Mouse (Mus musculus) embryonic facial prominence, embryonic 11.5 days (tissue): ENCODE data around the gene Fgd2. TPM values are rescaled to one million over a fixed set of nuclear protein-coding genes. Genes with fewer than 3 reads are reported as not detected.

Experiments
- ATAC-seq: fragments of 200-750 bp; cut with Nextera tagmentation; replicated peaks from 2 replicates; pipeline ENCODE4 v1.8.0; 2017; ENCODE audit warnings: low read depth; ENCODE audit not compliant: insufficient number of reproducible peaks, low FRiP score, low TSS enrichment
- DNase-seq: peaks from one replicate; pipeline ENCODE4 v3.0.0-alpha.2; 2015; ENCODE audit warnings: low spot score
- H3K27ac ChIP-seq: fragments of 300-500 bp; sonication (generic); replicated peaks from 2 replicates; pipeline ENCODE4 v1.5.1; 2014; ENCODE audit warnings: mild to moderate bottlenecking, low read depth, low read length, control low read depth
- H3K27me3 ChIP-seq: fragments of 300-500 bp; sonication (generic); 2 replicates; pipeline ENCODE4 v1.6.1; 2014; ENCODE audit warnings: mild to moderate bottlenecking, low read length, moderate library complexity, mixed read lengths; ENCODE audit not compliant: control insufficient read depth, insufficient read depth
- H3K36me3 ChIP-seq: fragments of 300-500 bp; sonication (generic); replicated peaks from 2 replicates; pipeline ENCODE4 v1.6.1; 2014; ENCODE audit warnings: low read depth, mild to moderate bottlenecking, low read length, moderate library complexity, mixed read lengths; ENCODE audit not compliant: control insufficient read depth, insufficient read depth
- H3K4me1 ChIP-seq: fragments of 300-500 bp; sonication (generic); 2 replicates; pipeline ENCODE4 v1.6.1; 2014; ENCODE audit warnings: low read length, mixed read lengths; ENCODE audit not compliant: control insufficient read depth, insufficient read depth
- H3K4me2 ChIP-seq: fragments of 300-500 bp; sonication (generic); 2 replicates; pipeline ENCODE4 v1.6.1; 2014; ENCODE audit warnings: low read depth, mild to moderate bottlenecking, control low read depth, low read length, moderate library complexity
- H3K4me3 ChIP-seq: fragments of 300-500 bp; sonication (generic); 2 replicates; pipeline ENCODE4 v1.5.1; 2014; ENCODE audit warnings: low read depth, low read length, control low read depth
- H3K9ac ChIP-seq: fragments of 300-500 bp; sonication (generic); replicated peaks from 2 replicates; pipeline ENCODE4 v1.6.1; 2014; ENCODE audit warnings: mild to moderate bottlenecking, control low read depth, low read length
- H3K9me3 ChIP-seq: fragments of 300-500 bp; sonication (generic); replicated peaks from 2 replicates; pipeline ENCODE4 v1.6.1; 2016; ENCODE audit warnings: mild to moderate bottlenecking, low read length, inconsistent platforms, mixed read lengths; ENCODE audit not compliant: control insufficient read depth
- WGBS: fragments of 180-500 bp; shearing (Covaris S2); extraction: QIAGEN DNeasy Blood & Tissue Kit; methylation state at CpG from one replicate; pipeline ENCODE4 v1.1.7; 2014; 5-methylcytosine and 5-hydroxymethylcytosine counted together
- polyA plus RNA-seq: library from polyadenylated mRNA; unstranded; fragments of >200 nt; fragmentation: Nextera tagmentation; extraction: Ambion mirVana; gene quantifications from 2 replicates; pipeline ENCODE4 v1.2.1, GENCODE M21; 2014

The Fgd2 gene
- polyA plus RNA-seq, 1 experiment from 2014 or later, result 7.0 TPM

- Histone ChIP-seq H3K9me3 (no peaks in the 10 kb centered on the region), H3K4me3 (no peak overlapping the region), H3K9ac (no peak overlapping the region), H3K27me3 (no peaks in the 10 kb centered on the region), H3K27ac (no peak overlapping the region), H3K4me2 (no peak overlapping the region), H3K36me3 (no peaks in the 10 kb centered on the region), H3K4me1 (no peaks in the 10 kb centered on the region; the same call in 1 of the 2 replicates)
- 78% methylated on average over 3 of the region's 3 CpGs for WGBS
- ATAC-seq, result no peak
- no peak for DNase-seq
Observed at GRCm38 (mm10) chr17:29421319-29421718, 60.6 kb downstream of the Fgd2 start.

DNA sequence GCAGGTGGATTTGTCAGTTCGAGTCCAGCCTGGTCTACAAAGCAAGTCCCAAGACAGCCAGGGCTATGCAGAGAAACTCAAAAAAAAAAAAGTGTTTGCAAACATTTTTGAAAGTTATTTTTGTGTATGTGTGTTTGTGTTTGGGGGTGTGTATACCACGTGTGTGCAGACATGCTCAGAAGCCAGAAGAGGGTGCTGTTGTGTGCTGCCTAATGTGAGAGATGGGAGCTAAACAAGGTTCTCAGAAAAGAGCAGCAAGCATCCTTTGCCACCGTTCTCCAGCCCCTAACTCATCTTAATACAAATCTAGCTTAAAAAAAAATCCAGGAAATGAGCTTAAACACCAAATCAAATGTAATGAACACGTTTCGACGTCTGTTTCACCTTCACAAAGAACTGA is 61.6 kb downstream of the Fgd2 start:
- no peak for ATAC-seq

DNA sequence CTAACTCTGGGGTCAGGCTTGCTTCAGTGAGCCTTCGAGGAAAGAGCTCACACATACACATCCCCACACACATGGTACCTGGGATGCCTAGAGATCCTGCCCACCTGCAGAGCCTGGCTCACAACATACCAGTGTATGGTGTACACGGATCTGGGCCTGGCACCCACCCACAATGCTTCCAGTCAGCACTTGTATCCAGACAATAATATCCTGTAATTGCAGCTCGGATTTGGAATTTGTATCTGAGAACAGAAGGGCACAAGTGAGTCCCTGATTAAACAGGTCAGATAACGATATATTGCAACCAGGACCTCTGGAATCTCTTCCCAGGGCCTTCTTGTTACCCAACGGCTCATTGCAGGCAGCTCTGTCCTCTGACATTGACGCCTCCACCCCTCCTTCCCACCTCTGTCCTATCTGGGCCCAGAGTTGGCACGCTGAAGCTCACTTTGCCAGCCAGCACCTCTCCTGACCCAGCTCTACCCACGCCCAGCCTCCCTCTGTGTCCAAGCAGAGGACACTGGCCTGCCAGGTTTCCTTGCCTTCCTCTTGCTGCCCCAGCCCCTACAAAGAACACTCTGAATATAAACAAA is 62.3 kb downstream of the Fgd2 start:
- Histone ChIP-seq H3K4me2 (no peak overlapping the region), H3K4me3 (no peak overlapping the region), H3K9me3 (no peaks in the 10 kb centered on the region), H3K27ac (no peak overlapping the region), H3K36me3 (no peaks in the 10 kb centered on the region), H3K4me1 (no peaks in the 10 kb centered on the region), H3K27me3 (no peaks in the 10 kb centered on the region), H3K9ac (no peak overlapping the region)
- no peak for DNase-seq
- 79% methylated on average over 8 of the region's 8 CpGs for WGBS
- no peak for ATAC-seq

More for the DNA sequence above, 61.6 kb downstream of the Fgd2 start:
- WGBS, result 88% methylated on average over 6 of the region's 6 CpGs
- Histone ChIP-seq H3K9me3 (no peaks in the 10 kb centered on the region), H3K4me3 (no peak overlapping the region), H3K36me3 (no peaks in the 10 kb centered on the region), H3K9ac (no peak overlapping the region), H3K27ac (no peak overlapping the region), H3K27me3 (no peaks in the 10 kb centered on the region), H3K4me1 (no peaks in the 10 kb centered on the region), H3K4me2 (no peak overlapping the region)
- no peak for DNase-seq

GRCm38 (mm10) chr17:29423991-29424390 is 63.3 kb downstream of the Fgd2 start:
- H3K36me3 ChIP-seq, result no peaks in the 10 kb centered on the region
- ATAC-seq (no peak), DNase-seq (no peak)
- WGBS, result 90% methylated on average over 2 of the region's 2 CpGs
- H3K4me3 ChIP-seq, result no peak overlapping the region
- no peaks in the 10 kb centered on the region for H3K9me3 ChIP-seq
- no peaks in the 10 kb centered on the region for H3K27me3 ChIP-seq
- no peak overlapping the region for H3K27ac ChIP-seq
- H3K4me1 ChIP-seq, result no peaks in the 10 kb centered on the region
- H3K4me2 ChIP-seq, result no peak overlapping the region
- no peak overlapping the region for H3K9ac ChIP-seq

- H3K9me3 ChIP-seq, result no peaks in the 10 kb centered on the region
- no peak overlapping the region for H3K9ac ChIP-seq
- 63% methylated on average over 9 of the region's 9 CpGs for WGBS
- H3K27me3 ChIP-seq, result no peaks in the 10 kb centered on the region
- H3K4me3 ChIP-seq, result no peak overlapping the region
- ATAC-seq (no peak), DNase-seq (no peak)
- no peak overlapping the region for H3K4me2 ChIP-seq
- no peak overlapping the region for H3K27ac ChIP-seq
- no peaks in the 10 kb centered on the region for H3K4me1 ChIP-seq
- no peaks in the 10 kb centered on the region for H3K36me3 ChIP-seq
Observed at GRCm38 (mm10) chr17:29425345-29425744, 64.6 kb downstream of the Fgd2 start.

DNA sequence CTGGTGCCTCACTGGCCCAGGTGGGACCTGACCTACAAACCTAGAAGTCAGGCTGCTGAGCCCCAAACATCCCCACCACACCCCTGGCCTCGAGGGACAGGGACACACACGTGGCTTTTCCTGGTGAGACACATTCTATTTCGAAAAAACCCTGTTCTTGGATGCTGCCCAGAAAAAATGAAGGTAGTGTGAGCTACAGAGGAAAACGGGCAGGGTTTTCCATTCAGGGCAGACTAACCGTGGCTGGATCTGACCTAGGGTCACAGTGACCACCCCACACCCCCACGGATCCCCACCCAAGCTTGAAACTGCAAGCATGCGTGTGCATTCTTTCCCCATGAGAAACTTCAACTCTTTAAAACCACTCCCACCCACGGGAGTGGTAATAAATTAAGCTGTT is 67.5 kb downstream of the Fgd2 start:
- H3K4me2 ChIP-seq, result no peak overlapping the region
- H3K27me3 ChIP-seq, result no peaks in the 10 kb centered on the region
- H3K4me1 ChIP-seq, result no peaks in the 10 kb centered on the region
- H3K36me3 ChIP-seq, result no peaks in the 10 kb centered on the region
- no peak overlapping the region for H3K27ac ChIP-seq
- H3K9me3 ChIP-seq, result no peaks in the 10 kb centered on the region
- no peak for ATAC-seq
- no peak overlapping the region for H3K9ac ChIP-seq
- 49% methylated on average over 8 of the region's 8 CpGs for WGBS
- DNase-seq, result no peak
- H3K4me3 ChIP-seq, result no peak overlapping the region

DNA sequence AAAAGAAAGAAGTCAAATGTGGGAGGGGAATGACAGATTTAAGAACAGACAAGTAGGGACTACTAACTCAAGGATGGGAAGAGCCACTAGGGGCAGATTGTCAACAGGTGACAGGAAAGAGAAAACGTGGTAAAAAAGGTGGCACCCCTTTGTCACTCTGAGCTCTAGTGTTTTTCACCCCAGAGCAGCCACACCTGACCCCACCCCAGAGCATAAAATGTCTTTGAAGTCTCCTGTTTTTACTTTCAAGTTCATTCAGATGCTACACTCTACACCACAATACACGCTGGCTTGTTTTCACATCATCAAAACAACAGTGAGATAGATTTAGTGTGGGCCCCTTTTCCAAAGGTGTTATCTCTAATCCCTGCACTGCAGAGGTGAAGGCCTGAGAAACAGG is 68.1 kb downstream of the Fgd2 start:
- Histone ChIP-seq H3K27ac (no peak overlapping the region), H3K27me3 (no peaks in the 10 kb centered on the region), H3K36me3 (no peaks in the 10 kb centered on the region), H3K4me2 (no peak overlapping the region), H3K9me3 (no peaks in the 10 kb centered on the region), H3K4me3 (no peak overlapping the region), H3K9ac (no peak overlapping the region), H3K4me1 (no peaks in the 10 kb centered on the region)
- ATAC-seq (no peak), DNase-seq (no peak)
- 32% methylated on average over 2 of the region's 2 CpGs for WGBS
